Mouse (Mus musculus) liver, embryonic 14.5 days (tissue): ENCODE results near the gene Wars2. TPM values are rescaled to one million over a fixed set of nuclear protein-coding genes. Genes with fewer than 3 reads are reported as not detected.

Experiments
- ATAC-seq: fragments of 200-750 bp; cut with Nextera tagmentation; 2 replicates; pipeline ENCODE4 v1.8.0; 2017; ENCODE audit warnings: moderate number of reproducible peaks, mild to moderate bottlenecking, moderate library complexity; ENCODE audit not compliant: insufficient read depth
- DNase-seq, 3 experiments: peaks; one replicate each; pipeline ENCODE4 v3.0.0-alpha.2; 2012 to 2013; ENCODE audit warnings: low read depth in 3 of 3, low spot score in 3 of 3
- H3K27ac ChIP-seq: fragments of 300-500 bp; sonication (generic); 2 replicates; pipeline ENCODE4 v1.5.1; 2014; ENCODE audit warnings: moderate library complexity, mild to moderate bottlenecking, control low read depth, inconsistent platforms
- H3K27me3 ChIP-seq: fragments of 300-500 bp; sonication (generic); 2 replicates; pipeline ENCODE4 v1.6.1; 2014; ENCODE audit warnings: mild to moderate bottlenecking, low read length, moderate library complexity; ENCODE audit not compliant: control insufficient read depth, insufficient read depth
- H3K36me3 ChIP-seq: fragments of 300-500 bp; sonication (generic); replicated peaks from 2 replicates; pipeline ENCODE4 v1.6.1; 2014; ENCODE audit warnings: low read depth; ENCODE audit not compliant: control insufficient read depth, insufficient read depth
- H3K4me1 ChIP-seq, 2 experiments: fragments of 200-500 bp in 1 of 2; fragments of 300-500 bp in 1 of 2; sonication (generic) in 1 of 2; replicated peaks; 2 replicates each; pipeline ENCODE4 v1.6.1; 2012 to 2014; ENCODE audit warnings: antibody characterized with exemption in 1 of 2, inconsistent platforms in 1 of 2, low read length in 1 of 2; ENCODE audit not compliant: control insufficient read depth in 2 of 2, insufficient read depth in 2 of 2
- H3K4me2 ChIP-seq: fragments of 300-500 bp; sonication (generic); 2 replicates; pipeline ENCODE4 v1.6.1; 2014; ENCODE audit warnings: low read depth, mild to moderate bottlenecking, control low read depth, moderate library complexity
- H3K4me3 ChIP-seq, 2 experiments: fragments of 200-500 bp in 1 of 2; fragments of 300-500 bp in 1 of 2; sonication (generic) in 1 of 2; 2 replicates each; pipeline ENCODE4 v1.5.1; 2012 to 2014; ENCODE audit warnings: low read depth in 2 of 2, low read length in 2 of 2, mild to moderate bottlenecking in 2 of 2, control low read depth in 1 of 2, inconsistent platforms in 1 of 2, moderate library complexity in 1 of 2; ENCODE audit not compliant: insufficient read depth in 1 of 2
- H3K9ac ChIP-seq: fragments of 300-500 bp; sonication (generic); replicated peaks from 2 replicates; pipeline ENCODE4 v1.6.1; 2014; ENCODE audit warnings: mild to moderate bottlenecking, control low read depth, moderate library complexity
- H3K9me3 ChIP-seq: fragments of 300-500 bp; sonication (generic); 2 replicates; pipeline ENCODE4 v1.6.1; 2016; ENCODE audit warnings: low read length, mixed read lengths; ENCODE audit not compliant: control insufficient read depth
- CTCF ChIP-seq: IDR thresholded peaks from 2 replicates; pipeline ENCODE4 v1.5.1; 2016; ENCODE audit warnings: antibody characterized with exemption, low read depth, control low read depth
- EP300 ChIP-seq: IDR thresholded peaks from 2 replicates; pipeline ENCODE4 v1.6.1; 2016; ENCODE audit warnings: antibody characterized with exemption, low read depth
- WGBS: fragments of 180-500 bp; shearing (Covaris S2); extraction: QIAGEN DNeasy Blood & Tissue Kit; methylation state at CpG from one replicate; pipeline ENCODE4 v1.1.7; 2014; ENCODE audit not compliant: insufficient replicate concordance; 5-methylcytosine and 5-hydroxymethylcytosine counted together
- polyA plus RNA-seq, 2 experiments: library from polyadenylated mRNA; depleted of rRNA in 1 of 2; stranded (reverse) in 1 of 2; unstranded in 1 of 2; fragments of >200 nt; fragmentation: Nextera tagmentation in 1 of 2; extraction: Ambion mirVana in 1 of 2; gene quantifications; 2 replicates each; pipeline versions ENCODE4 v1.2.1 to v1.2.3; 2012 to 2014

Wars2 gene
- polyA plus RNA-seq, 2 experiments: 2.1 to 2.8 TPM

- DNase-seq: no peak
- Histone ChIP-seq H3K4me3 (no peak overlapping the region), H3K27ac (no peak overlapping the region), H3K4me1 (0 out of 4 replicates have a peak, but pooled peaks cover 0 to 2% of the 10 kb centered on the region in 2 experiments), H3K27me3 (no peaks in the 10 kb centered on the region), H3K4me2 (no peak overlapping the region), H3K9ac (no peak overlapping the region), H3K9me3 (no peaks in the 10 kb centered on the region), H3K36me3 (no peaks in the 10 kb centered on the region)
- no peak for TF ChIP-seq CTCF
- TF ChIP-seq EP300: no peak
- 11% methylated on average over 1 of the region's 1 CpGs for WGBS
- ATAC-seq: no peak
Measured at GRCm38 (mm10) chr3:99208416-99208815, 67.5 kb downstream of the Wars2 start.

- 64% methylated on average over 14 of the region's 14 CpGs for WGBS
- no peaks in the 10 kb centered on the region for H3K27me3 ChIP-seq
Measured at GRCm38 (mm10) chr3:99211105-99211698, 70.3 kb downstream of the Wars2 start.

DNA sequence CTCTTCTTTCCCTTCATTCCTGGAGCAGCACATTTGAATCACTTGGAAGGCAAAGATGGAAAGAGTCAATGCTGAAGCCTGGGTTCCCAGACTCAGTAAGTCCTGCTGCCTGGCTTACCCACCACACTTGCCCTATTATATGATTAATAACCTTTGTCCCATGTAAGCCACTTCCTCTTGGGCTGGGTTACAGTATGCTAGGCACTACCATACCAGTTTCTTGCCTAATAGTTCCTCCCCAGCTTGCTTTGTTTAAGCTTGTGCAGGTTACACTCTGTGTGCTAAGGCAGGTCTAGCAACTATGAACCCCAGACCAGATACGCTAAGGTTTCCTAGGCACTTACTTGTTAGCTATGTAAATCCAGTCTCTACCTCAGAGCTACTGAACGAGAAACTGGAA, 86.9 kb downstream of the Wars2 start:
- no peaks in the 10 kb centered on the region for H3K36me3 ChIP-seq
- H3K27ac ChIP-seq: no peak overlapping the region
- no peak for TF ChIP-seq EP300
- no peak for TF ChIP-seq CTCF
- no peak overlapping the region for H3K4me3 ChIP-seq
- DNase-seq: no peak
- WGBS: 61% methylated on average over 2 of the region's 2 CpGs
- H3K9ac ChIP-seq: no peak overlapping the region
- ATAC-seq: no peak
- no peak overlapping the region for H3K4me2 ChIP-seq
- no peaks in the 10 kb centered on the region; the same call in 1 of the 2 replicates for H3K27me3 ChIP-seq
- no peaks in the 10 kb centered on the region for H3K4me1 ChIP-seq
- H3K9me3 ChIP-seq: no peaks in the 10 kb centered on the region

More at GRCm38 (mm10) chr3:99211105-99211698, 70.3 kb downstream of the Wars2 start:
- TF ChIP-seq CTCF (no peak), EP300 (no peak)
- DNase-seq (no peak), ATAC-seq (no peak)
- Histone ChIP-seq H3K36me3 (no peaks in the 10 kb centered on the region), H3K9me3 (no peaks in the 10 kb centered on the region), H3K9ac (no peak overlapping the region), H3K27ac (no peak overlapping the region), H3K4me3 (no peak overlapping the region), H3K4me2 (no peak overlapping the region), H3K4me1 (0 out of 4 replicates have a peak, but pooled peaks cover 0 to 2% of the 10 kb centered on the region in 2 experiments)

GRCm38 (mm10) chr3:99233393-99234318, 92.8 kb downstream of the Wars2 start:
- WGBS: 4% methylated on average over 20 of the region's 20 CpGs
- Histone ChIP-seq H3K9ac (no peak overlapping the region), H3K9me3 (no peaks in the 10 kb centered on the region), H3K4me1 (0 out of 4 replicates have a peak, but pooled peaks cover 0 to 3% of the 10 kb centered on the region in 2 experiments), H3K27me3 (peaks cover 54% of the 10 kb centered on the region), H3K4me2 (peak overlapping the region; percentile 22; the same call in 1 of the 2 replicates), H3K4me3 (no peak overlapping the region; a peak in 1 of 4 replicates), H3K27ac (no peak overlapping the region), H3K36me3 (no peaks in the 10 kb centered on the region)
- TF ChIP-seq EP300 (no peak), CTCF (0 out of 2 replicates have a peak, but pooled peaks have one; percentile 33)
- ATAC-seq (no peak), DNase-seq (peak; percentile 4 to 10 (median 9))
